Mouse (Mus musculus) ovary, postnatal 10 days (tissue): ENCODE measurements around the gene Gm3286.
"Not testable (repeated sequence)": the region's sequence is repeated elsewhere in the genome, so short reads cannot be mapped to it uniquely, and the experiment has no call there.

Source experiments
- DNase-seq: peaks from one replicate; pipeline ENCODE4 v3.0.0; 2022; ENCODE audit warnings: low spot score

Gene Gm3286

GRCm38 (mm10) chr5:95510458-95510857, at the start of gene Gm3286:
Gm3286 (plus strand) TSS chr5:95510758.
- DNase-seq, result not testable (repeated sequence)
